In genomic region chr4:103685136-103685535, GRCm38 (mm10) we compare ENCODE assay signal across 23 mouse cellular contexts.
DNase-seq lines count a peak whose midpoint lies in the region; ATAC-seq and TF ChIP-seq lines count a peak whose summit lies in the region.
"Had no signal": no experiment of that assay in that cellular context is flagged by ENCODE, and none has a peak within 500 bp of the region (broad histone marks: within the 10 kb centered on the region; RNA-seq: fewer than 3 reads in every experiment).

No protein-coding gene starts in this region.

- WGBS in forebrain, embryonic 16.5 days, result 76% methylated on average over 4 of the region's 4 CpGs
- WGBS in forebrain, embryonic 11.5 days, result 82% methylated on average over 4 of the region's 4 CpGs

- no peak for DNase-seq in forebrain, embryonic 11.5 days (ENCODE audit: low spot score)
- no peak for DNase-seq in layer of hippocampus, adult 2 months (ENCODE audit: low spot score in 2 of 2)
- DNase-seq in layer of hippocampus, adult 9-10 months (ENCODE audit: low spot score), result no peak
- peak; percentile 69 for DNase-seq in cerebellum, adult 9-11 months
- DNase-seq in lung, adult 18-20 months, result no peak
- DNase-seq in spleen, postnatal 4 days (ENCODE audit: low spot score in 2 of 2), result no peak
- DNase-seq: adrenal gland, postnatal 14 days; gastrocnemius, postnatal 10 days; heart, adult 2 months; heart, postnatal 4 days; kidney, adult 18-20 months; lung, embryonic 14.5 days; lung, postnatal 36 days; thymus, postnatal 25 days had no signal

- 0 out of 2 replicates have a peak, but pooled peaks have one; percentile 20 for ATAC-seq in forebrain, embryonic 16.5 days
- no peak for ATAC-seq in forebrain, embryonic 11.5 days (replicated peaks; ENCODE audit: low FRiP score)
- peak; percentile 92 for ATAC-seq in cerebellum, adult (ENCODE audit: insufficient number of reproducible peaks, low FRiP score, low TSS enrichment)
- ATAC-seq: liver, embryonic 12.5 days; Patski had no signal

- H3K27me3 ChIP-seq in forebrain, embryonic 16.5 days (replicated peaks; ENCODE audit: control insufficient read depth, insufficient read depth, low read length), result no peaks in the 10 kb centered on the region
- no peaks in the 10 kb centered on the region for H3K27me3 ChIP-seq in forebrain, embryonic 11.5 days (ENCODE audit: control insufficient read depth, insufficient read depth, low read length)
- H3K27me3 ChIP-seq: embryonic facial prominence, embryonic 12.5 days; heart, embryonic 15.5 days; limb, embryonic 12.5 days; liver, embryonic 12.5 days had no signal

- no peak for TF ChIP-seq CTCF in layer of hippocampus, adult 2 months (conservative IDR thresholded peaks at IDR 0.05)

- no peak overlapping the region for H3K4me2 ChIP-seq in forebrain, embryonic 16.5 days (ENCODE audit: low read length)
- H3K4me2 ChIP-seq in forebrain, embryonic 11.5 days (ENCODE audit: low read depth, low read length, severe bottlenecking), result no peak overlapping the region
- H3K4me2 ChIP-seq: embryonic facial prominence, embryonic 12.5 days; heart, embryonic 15.5 days; limb, embryonic 12.5 days; liver, embryonic 12.5 days; lung, embryonic 14.5 days had no signal

- H3K27ac ChIP-seq in forebrain, embryonic 16.5 days (ENCODE audit: low read length), result no peak overlapping the region
- no peak overlapping the region for H3K27ac ChIP-seq in forebrain, embryonic 11.5 days (ENCODE audit: low read depth, low read length)
- H3K27ac ChIP-seq in layer of hippocampus, adult 2 months, result peak overlapping the region; percentile 64
- H3K27ac ChIP-seq: embryonic facial prominence, embryonic 12.5 days; heart, adult 2 months; heart, embryonic 15.5 days; kidney, postnatal 0 days; left cerebral cortex, adult 2 months; limb, embryonic 12.5 days; liver, embryonic 12.5 days had no signal

- no peak overlapping the region for H3K4me3 ChIP-seq in forebrain, embryonic 16.5 days (replicated peaks; ENCODE audit: low read length)
- no peak overlapping the region for H3K4me3 ChIP-seq in forebrain, embryonic 11.5 days (ENCODE audit: low read depth, low read length)
- H3K4me3 ChIP-seq in layer of hippocampus, adult 2 months, result no peak overlapping the region
- H3K4me3 ChIP-seq: embryonic facial prominence, embryonic 12.5 days; heart, adult 2 months; heart, embryonic 15.5 days; left cerebral cortex, adult 2 months; limb, embryonic 12.5 days; liver, embryonic 12.5 days had no signal

- H3K9ac ChIP-seq in forebrain, embryonic 16.5 days (replicated peaks; ENCODE audit: low read depth, low read length), result no peak overlapping the region
- no peak overlapping the region for H3K9ac ChIP-seq in forebrain, embryonic 11.5 days (ENCODE audit: low read length)
- H3K9ac ChIP-seq: embryonic facial prominence, embryonic 12.5 days; heart, embryonic 15.5 days; limb, embryonic 12.5 days; liver, embryonic 12.5 days; lung, embryonic 14.5 days had no signal

- H3K9me3 ChIP-seq in forebrain, embryonic 16.5 days (ENCODE audit: control insufficient read depth, low read length), result no peaks in the 10 kb centered on the region
- H3K9me3 ChIP-seq in forebrain, embryonic 11.5 days (ENCODE audit: control insufficient read depth, low read length), result no peaks in the 10 kb centered on the region
- H3K9me3 ChIP-seq: embryonic facial prominence, embryonic 12.5 days; heart, embryonic 15.5 days; limb, embryonic 12.5 days; liver, embryonic 12.5 days had no signal

- no peaks in the 10 kb centered on the region for H3K36me3 ChIP-seq in forebrain, embryonic 16.5 days (ENCODE audit: control insufficient read depth, insufficient read depth)
- no peaks in the 10 kb centered on the region for H3K36me3 ChIP-seq in forebrain, embryonic 11.5 days (ENCODE audit: control insufficient read depth, insufficient read depth, low read length)
- H3K36me3 ChIP-seq: embryonic facial prominence, embryonic 12.5 days; heart, embryonic 15.5 days; limb, embryonic 12.5 days; liver, embryonic 12.5 days had no signal

- H3K4me1 ChIP-seq in forebrain, embryonic 16.5 days (replicated peaks; ENCODE audit: control insufficient read depth, insufficient read depth, low read length), result no peaks in the 10 kb centered on the region
- H3K4me1 ChIP-seq in forebrain, embryonic 11.5 days (replicated peaks; ENCODE audit: control insufficient read depth, insufficient read depth, low read length), result no peaks in the 10 kb centered on the region
- H3K4me1 ChIP-seq: embryonic facial prominence, embryonic 12.5 days; heart, embryonic 15.5 days; limb, embryonic 12.5 days; liver, embryonic 12.5 days had no signal
